Mouse (Mus musculus) intestine, postnatal 0 days (tissue): ENCODE results near the gene Eipr1. TPM values are rescaled to one million over a fixed set of nuclear protein-coding genes. Genes with fewer than 3 reads are reported as not detected.

Experiments used
- ATAC-seq: fragments of 200-750 bp; cut with Nextera tagmentation; 2 replicates; pipeline ENCODE4 v1.8.0; 2017; ENCODE audit warnings: mild to moderate bottlenecking, moderate TSS enrichment, moderate library complexity
- H3K27ac ChIP-seq: fragments of 300-500 bp; sonication (generic); 2 replicates; pipeline ENCODE4 v1.5.1; 2014; ENCODE audit warnings: mild to moderate bottlenecking, low read depth, low read length, moderate library complexity
- H3K27me3 ChIP-seq: fragments of 300-500 bp; sonication (generic); replicated peaks from 2 replicates; pipeline ENCODE4 v1.6.1; 2014; ENCODE audit warnings: low read length, mixed read lengths; ENCODE audit not compliant: control insufficient read depth, insufficient read depth
- H3K36me3 ChIP-seq: fragments of 300-500 bp; sonication (generic); 2 replicates; pipeline ENCODE4 v1.6.1; 2014; ENCODE audit warnings: mild to moderate bottlenecking, moderate library complexity; ENCODE audit not compliant: control insufficient read depth, insufficient read depth
- H3K4me1 ChIP-seq: fragments of 300-500 bp; sonication (generic); replicated peaks from 2 replicates; pipeline ENCODE4 v1.6.1; 2014; ENCODE audit warnings: antibody characterized with exemption, low read length, mixed read lengths; ENCODE audit not compliant: control insufficient read depth, insufficient read depth
- H3K4me2 ChIP-seq: fragments of 300-500 bp; sonication (generic); replicated peaks from 2 replicates; pipeline ENCODE4 v1.6.1; 2014; ENCODE audit warnings: low read depth, mild to moderate bottlenecking, moderate library complexity
- H3K4me3 ChIP-seq: fragments of 300-500 bp; sonication (generic); 2 replicates; pipeline ENCODE4 v1.5.1; 2014; ENCODE audit warnings: low read depth, low read length
- H3K9ac ChIP-seq: fragments of 300-500 bp; sonication (generic); 2 replicates; pipeline ENCODE4 v1.6.1; 2014; ENCODE audit warnings: mild to moderate bottlenecking, low read depth, low read length
- H3K9me3 ChIP-seq: fragments of 300-500 bp; sonication (generic); 2 replicates; pipeline ENCODE4 v1.6.1; 2016; ENCODE audit warnings: mixed run types; ENCODE audit not compliant: control insufficient read depth
- CTCF ChIP-seq: sonication (generic); IDR thresholded peaks from 2 replicates; pipeline ENCODE4 v1.5.1; 2016; ENCODE audit warnings: low read depth, mild to moderate bottlenecking, control low read depth, antibody characterized with exemption, moderate library complexity
- WGBS: fragments of 180-500 bp; shearing (Covaris S2); extraction: QIAGEN DNeasy Blood & Tissue Kit; methylation state at CpG from one replicate; pipeline ENCODE4 v1.1.7; 2014; 5-methylcytosine and 5-hydroxymethylcytosine counted together
- polyA plus RNA-seq: library from polyadenylated mRNA; unstranded; fragments of >200 nt; fragmentation: Nextera tagmentation; extraction: Ambion mirVana; gene quantifications from 2 replicates; pipeline ENCODE4 v1.2.1, GENCODE M21; 2015

The Eipr1 gene
- polyA plus RNA-seq, 1 experiment from 2014 or later: 23.3 TPM

DNA sequence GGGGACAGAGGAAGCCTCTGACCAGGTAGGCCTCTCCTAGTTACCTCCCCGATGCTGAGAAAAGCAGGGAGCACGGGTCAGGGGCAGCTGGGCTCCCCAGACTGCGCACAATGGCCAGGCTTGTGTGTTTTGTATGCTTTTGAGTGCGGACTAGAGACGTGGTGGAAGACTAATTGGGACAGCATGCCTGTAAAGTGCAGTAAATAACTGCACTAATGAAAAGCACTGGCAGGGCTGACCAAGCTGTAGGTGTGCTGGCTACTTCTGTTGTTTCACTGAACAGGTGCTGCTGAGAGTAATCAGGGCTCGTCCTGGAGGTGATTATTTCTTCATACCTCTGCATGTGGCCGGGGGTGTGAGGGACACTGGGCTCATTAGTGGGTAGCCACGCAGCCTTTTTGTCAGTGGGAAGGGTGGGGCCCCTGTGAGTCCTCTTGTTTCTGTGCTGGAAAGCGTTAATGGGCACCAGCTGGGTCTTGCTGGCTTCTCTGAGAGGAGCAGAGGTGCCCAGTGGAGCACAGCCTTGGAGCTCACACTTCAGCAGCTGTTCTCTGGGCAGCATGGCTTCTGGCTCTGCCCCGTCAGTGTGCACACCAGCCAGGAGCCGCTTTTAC lies 48.3 kb downstream of the Eipr1 start:
- Histone ChIP-seq H3K4me3 (no peak overlapping the region), H3K36me3 (no peaks in the 10 kb centered on the region), H3K27me3 (no peaks in the 10 kb centered on the region), H3K27ac (no peak overlapping the region), H3K4me2 (no peak overlapping the region), H3K9ac (no peak overlapping the region), H3K9me3 (0 out of 2 replicates have a peak, but pooled peaks cover 4% of the 10 kb centered on the region), H3K4me1 (no peaks in the 10 kb centered on the region)
- WGBS: 71% methylated on average over 11 of the region's 11 CpGs
- no peak for ATAC-seq
- TF ChIP-seq CTCF: no peak

DNA sequence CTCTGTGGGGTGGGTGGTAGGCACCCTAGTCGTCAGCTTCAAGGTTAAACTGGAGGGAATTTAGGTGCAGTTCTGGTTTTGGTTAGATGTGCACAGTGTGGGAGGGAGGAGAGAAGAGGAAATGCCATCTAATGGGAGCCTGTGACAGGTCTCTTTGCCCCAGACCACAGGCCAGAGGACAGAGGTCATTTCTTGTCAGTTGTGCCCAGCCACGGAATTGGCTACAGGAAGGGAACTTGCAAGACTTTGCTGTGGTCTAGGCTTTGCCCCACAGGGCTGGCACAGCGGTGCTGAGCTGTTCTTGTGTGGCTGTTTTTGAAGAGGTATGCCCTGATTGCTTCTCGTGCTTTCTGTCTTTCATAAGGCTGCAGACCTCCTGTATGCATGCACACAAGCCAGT lies 48.8 kb downstream of the Eipr1 start:
- Histone ChIP-seq H3K36me3 (no peaks in the 10 kb centered on the region), H3K27me3 (no peaks in the 10 kb centered on the region), H3K9me3 (0 out of 2 replicates have a peak, but pooled peaks cover 4% of the 10 kb centered on the region), H3K27ac (no peak overlapping the region), H3K4me1 (0 out of 2 replicates have a peak, but pooled peaks cover 3% of the 10 kb centered on the region), H3K4me3 (no peak overlapping the region), H3K9ac (no peak overlapping the region), H3K4me2 (no peak overlapping the region)
- no peak for TF ChIP-seq CTCF
- WGBS: 66% methylated on average over 4 of the region's 4 CpGs
- no peak for ATAC-seq

DNA sequence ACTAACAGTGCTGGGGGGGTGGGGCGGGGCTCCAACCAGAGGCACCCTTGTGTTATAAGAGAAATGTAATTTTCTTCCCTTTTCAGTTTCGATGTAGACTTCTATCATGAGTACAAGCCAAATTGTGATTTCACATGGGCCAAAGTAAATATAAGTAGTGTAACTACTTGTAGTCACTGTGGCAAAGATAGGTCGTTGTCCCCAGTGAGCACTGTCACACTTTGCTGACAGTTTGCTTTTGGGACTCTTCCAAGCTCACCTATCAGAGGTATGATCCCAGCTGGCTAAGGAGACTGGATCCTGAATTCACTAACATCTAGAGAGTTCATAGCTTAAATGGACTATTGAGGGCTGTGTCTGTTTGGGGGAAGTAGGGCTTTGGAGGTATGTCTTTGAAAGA lies 49.3 kb downstream of the Eipr1 start:
- Histone ChIP-seq H3K9me3 (0 out of 2 replicates have a peak, but pooled peaks cover 4% of the 10 kb centered on the region), H3K27ac (no peak overlapping the region)

DNA sequence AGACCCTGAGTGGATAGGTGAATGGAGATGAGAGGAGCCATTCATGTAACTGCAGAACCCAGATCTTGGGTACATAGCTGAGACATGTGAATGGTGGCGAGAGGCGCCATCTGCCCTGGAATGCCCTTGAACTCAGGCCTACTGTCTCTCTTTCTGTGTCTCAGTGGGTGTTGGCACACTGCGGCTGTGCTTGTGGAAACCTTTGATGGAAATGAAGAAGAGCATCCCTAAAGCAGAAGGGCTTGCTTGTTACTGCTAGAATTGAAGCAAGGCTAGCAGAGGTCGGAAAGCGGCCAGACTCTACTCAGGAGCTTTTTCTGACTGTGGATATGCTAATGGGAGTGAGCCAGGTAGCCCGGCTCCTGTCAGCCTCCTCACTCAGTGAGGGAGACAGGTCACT lies 50.1 kb downstream of the Eipr1 start:
- H3K9ac ChIP-seq: no peak overlapping the region
- 93% methylated on average over 6 of the region's 6 CpGs for WGBS
- no peaks in the 10 kb centered on the region for H3K27me3 ChIP-seq
- no peaks in the 10 kb centered on the region for H3K36me3 ChIP-seq
- 0 out of 2 replicates have a peak, but pooled peaks cover 4% of the 10 kb centered on the region for H3K9me3 ChIP-seq
- H3K4me1 ChIP-seq: 0 out of 2 replicates have a peak, but pooled peaks cover 3% of the 10 kb centered on the region
- no peak overlapping the region for H3K27ac ChIP-seq
- ATAC-seq: no peak
- no peak overlapping the region for H3K4me2 ChIP-seq
- no peak for TF ChIP-seq CTCF
- no peak overlapping the region for H3K4me3 ChIP-seq

More for the DNA sequence above, 49.3 kb downstream of the Eipr1 start:
- no peak for ATAC-seq
- no peaks in the 10 kb centered on the region for H3K36me3 ChIP-seq
- H3K4me1 ChIP-seq: 0 out of 2 replicates have a peak, but pooled peaks cover 3% of the 10 kb centered on the region
- 82% methylated on average over 3 of the region's 3 CpGs for WGBS
- no peak for TF ChIP-seq CTCF
- no peaks in the 10 kb centered on the region for H3K27me3 ChIP-seq
- no peak overlapping the region for H3K4me3 ChIP-seq
- no peak overlapping the region for H3K4me2 ChIP-seq
- H3K9ac ChIP-seq: no peak overlapping the region

DNA sequence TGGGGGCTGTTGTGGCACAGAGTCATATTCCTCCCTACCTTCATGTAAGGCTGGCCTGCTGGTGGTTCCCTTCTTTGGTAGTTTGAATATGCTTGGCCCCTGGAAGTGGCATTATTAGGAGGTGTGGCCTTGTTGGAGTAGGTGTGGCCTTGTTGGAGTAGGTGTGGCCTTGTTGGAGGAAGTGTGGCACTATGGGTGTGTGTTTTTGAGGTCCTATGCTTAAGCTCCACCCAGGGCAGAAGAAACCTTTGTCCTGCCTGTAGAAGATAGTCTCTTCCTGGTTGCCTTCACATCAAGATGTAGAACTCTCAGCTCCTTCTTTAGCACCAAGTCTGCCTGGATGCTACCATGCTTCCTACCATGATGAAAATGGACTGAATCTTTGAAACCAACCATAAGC lies 51.4 kb downstream of the Eipr1 start:
- ATAC-seq: 0 out of 2 replicates have a peak, but pooled peaks have one; percentile 25
- Histone ChIP-seq H3K36me3 (no peaks in the 10 kb centered on the region), H3K9ac (no peak overlapping the region), H3K27me3 (no peaks in the 10 kb centered on the region), H3K27ac (no peak overlapping the region), H3K4me2 (no peak overlapping the region), H3K9me3 (0 out of 2 replicates have a peak, but pooled peaks cover under 1% of the 10 kb centered on the region), H3K4me1 (0 out of 2 replicates have a peak, but pooled peaks cover 3% of the 10 kb centered on the region), H3K4me3 (no peak overlapping the region)
- TF ChIP-seq CTCF: no peak

DNA sequence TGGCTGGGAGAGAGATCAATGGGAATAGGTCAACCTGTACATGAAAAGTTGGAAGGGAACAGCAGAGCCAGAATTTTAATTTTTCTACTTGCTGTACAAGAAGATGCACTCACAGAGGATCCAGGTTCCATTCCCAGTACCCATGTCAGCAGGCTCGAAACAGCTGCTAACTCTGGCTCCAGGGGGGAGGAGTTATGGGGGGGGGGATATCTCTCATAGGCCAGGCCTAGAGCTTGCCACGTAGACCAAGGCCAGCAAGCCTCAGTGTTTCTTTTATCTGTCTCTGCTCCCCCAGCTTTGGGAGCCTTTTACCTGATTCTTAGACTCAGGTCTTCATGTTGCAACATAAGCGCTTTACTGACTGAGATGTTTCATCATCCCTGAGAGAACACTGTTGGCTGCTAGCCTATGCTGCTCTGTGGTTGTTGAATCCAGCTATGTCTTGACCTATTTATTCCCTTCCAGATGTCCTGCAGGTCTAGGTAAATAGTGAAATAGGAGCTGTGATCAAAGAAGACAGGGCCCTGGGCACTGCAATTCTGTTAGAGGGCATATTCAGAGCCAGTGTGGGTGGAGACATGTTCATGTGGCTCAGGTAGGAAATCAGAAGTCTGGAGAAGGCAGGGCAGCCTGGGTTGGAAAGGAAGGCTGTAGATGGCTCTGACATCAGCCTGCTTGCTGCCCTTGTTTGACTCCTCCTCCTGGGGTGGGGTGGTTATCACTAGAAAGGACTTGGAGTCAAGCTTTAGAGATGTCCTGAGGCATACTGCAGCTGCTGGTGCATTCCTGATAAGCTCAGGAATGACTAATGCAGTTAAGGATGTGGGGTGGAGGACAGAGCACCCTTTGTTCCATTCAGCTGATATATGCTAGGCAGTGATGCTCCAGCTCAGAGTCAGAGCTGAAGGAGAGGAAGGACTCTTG lies 53.2 kb downstream of the Eipr1 start:
- H3K9ac ChIP-seq: no peak overlapping the region
- no peaks in the 10 kb centered on the region for H3K27me3 ChIP-seq
- peak; percentile 88 for ATAC-seq
- no peak overlapping the region for H3K27ac ChIP-seq
- H3K36me3 ChIP-seq: no peaks in the 10 kb centered on the region
- 0 out of 2 replicates have a peak, but pooled peaks cover 3% of the 10 kb centered on the region for H3K4me1 ChIP-seq
- H3K4me3 ChIP-seq: no peak overlapping the region
- no peak for TF ChIP-seq CTCF
- no peaks in the 10 kb centered on the region for H3K9me3 ChIP-seq
- no peak overlapping the region for H3K4me2 ChIP-seq
- 49% methylated on average over 3 of the region's 3 CpGs for WGBS
